Mouse (Mus musculus): ENCODE data around the gene Folr1. TPM values are rescaled to one million over a fixed set of nuclear protein-coding genes. Genes with fewer than 3 reads are reported as not detected.

Folr1 gene
- total RNA-seq, 1 experiment = 536 TPM

- TF ChIP-seq MAFK (IDR thresholded peaks at IDR 0.05; ENCODE audit: insufficient read depth, low read depth, low read length) (no peak), HCFC1 (IDR thresholded peaks at IDR 0.05; ENCODE audit: borderline replicate concordance, insufficient read depth, low read length) (no peak), ZNF384 (IDR thresholded peaks at IDR 0.05; ENCODE audit: low read depth, low read length) (no peak), ZC3H11A (IDR thresholded peaks at IDR 0.05; ENCODE audit: borderline replicate concordance, low read depth, low read length) (no peak)
- in situ Hi-C loops (cut with MboI; ENCODE audit: low sequenced_read_pairs in 2 of 2, unreplicated experiment in 2 of 2) = no loop called here
- Histone ChIP-seq H3K9ac (ENCODE audit: insufficient read depth, low read depth, low read length, poor library complexity, severe bottlenecking) (peak overlapping the region; percentile 1; the same call in 1 of the 2 replicates), H3K27ac (ENCODE audit: insufficient read depth, low read depth, low read length, poor library complexity, severe bottlenecking) (no peak overlapping the region), H3K4me3 (ENCODE audit: insufficient read depth in 1 of 2, low read depth in 1 of 2, low read length in 2 of 2, poor library complexity in 1 of 2, severe bottlenecking in 1 of 2) (no peak overlapping the region), H3K9me3 (ENCODE audit: control insufficient read depth, insufficient read depth, low read depth, low read length) (no peaks in the 10 kb centered on the region), H3K4me1 (ENCODE audit: control insufficient read depth in 2 of 2, insufficient read depth in 2 of 2, low read length in 2 of 2, poor library complexity in 1 of 2) (peaks cover 1 to 24% of the 10 kb centered on the region in 2 experiments; a peak in 3 of 4 replicates), H3K36me3 (ENCODE audit: control insufficient read depth, insufficient read depth, low read length, poor library complexity, severe bottlenecking) (peaks cover 66% of the 10 kb centered on the region)
- no peak for DNase-seq (ENCODE audit: low read depth, low spot score)
Measured at GRCm38 (mm10) chr7:101831437-101831836, 39.2 kb downstream of the Folr1 start.

- no peak for DNase-seq (ENCODE audit: low read depth, low spot score)
- no peak overlapping the region for H3K9ac ChIP-seq (ENCODE audit: insufficient read depth, low read depth, low read length, poor library complexity, severe bottlenecking)
- H3K4me3 ChIP-seq (ENCODE audit: insufficient read depth in 1 of 2, low read depth in 1 of 2, low read length in 2 of 2, poor library complexity in 1 of 2, severe bottlenecking in 1 of 2) = no peak overlapping the region
- TF ChIP-seq ZC3H11A (IDR thresholded peaks at IDR 0.05; ENCODE audit: borderline replicate concordance, low read depth, low read length) (no peak), MAFK (IDR thresholded peaks at IDR 0.05; ENCODE audit: insufficient read depth, low read depth, low read length) (no peak), ZNF384 (IDR thresholded peaks at IDR 0.05; ENCODE audit: low read depth, low read length) (no peak), HCFC1 (IDR thresholded peaks at IDR 0.05; ENCODE audit: borderline replicate concordance, insufficient read depth, low read length) (no peak), CHD2 (IDR thresholded peaks at IDR 0.05; ENCODE audit: low read depth, low read length) (no peak)
- peaks cover 73% of the 10 kb centered on the region for H3K36me3 ChIP-seq (ENCODE audit: control insufficient read depth, insufficient read depth, low read length, poor library complexity, severe bottlenecking)
- peaks cover 1 to 24% of the 10 kb centered on the region in 2 experiments; a peak in 3 of 4 replicates for H3K4me1 ChIP-seq (ENCODE audit: control insufficient read depth in 2 of 2, insufficient read depth in 2 of 2, low read length in 2 of 2, poor library complexity in 1 of 2)
- H3K9me3 ChIP-seq (ENCODE audit: control insufficient read depth, insufficient read depth, low read depth, low read length) = no peaks in the 10 kb centered on the region
- in situ Hi-C loops (cut with MboI; ENCODE audit: low sequenced_read_pairs in 2 of 2, unreplicated experiment in 2 of 2) = no loop called here
- no peak overlapping the region for H3K27ac ChIP-seq (ENCODE audit: insufficient read depth, low read depth, low read length, poor library complexity, severe bottlenecking)
Measured at GRCm38 (mm10) chr7:101830373-101830772, 40.2 kb downstream of the Folr1 start.

- no peak for DNase-seq (ENCODE audit: low read depth, low spot score)
- in situ Hi-C loops (cut with MboI; ENCODE audit: low sequenced_read_pairs in 2 of 2, unreplicated experiment in 2 of 2) = no loop called here
- Histone ChIP-seq H3K27ac (ENCODE audit: insufficient read depth, low read depth, low read length, poor library complexity, severe bottlenecking) (no peak overlapping the region), H3K36me3 (ENCODE audit: control insufficient read depth, insufficient read depth, low read length, poor library complexity, severe bottlenecking) (peaks cover 38% of the 10 kb centered on the region), H3K4me1 (ENCODE audit: control insufficient read depth in 2 of 2, insufficient read depth in 2 of 2, low read length in 2 of 2, poor library complexity in 1 of 2) (peaks cover 3 to 22% of the 10 kb centered on the region in 2 experiments; a peak in 3 of 4 replicates), H3K9ac (ENCODE audit: insufficient read depth, low read depth, low read length, poor library complexity, severe bottlenecking) (no peak overlapping the region; the same call in 1 of the 2 replicates), H3K9me3 (ENCODE audit: control insufficient read depth, insufficient read depth, low read depth, low read length) (no peaks in the 10 kb centered on the region), H3K4me3 (ENCODE audit: insufficient read depth in 1 of 2, low read depth in 1 of 2, low read length in 2 of 2, poor library complexity in 1 of 2, severe bottlenecking in 1 of 2) (peak overlapping the region; percentile 13 to 26; a peak in 2 of 4 replicates)
- TF ChIP-seq HCFC1 (IDR thresholded peaks at IDR 0.05; ENCODE audit: borderline replicate concordance, insufficient read depth, low read length) (no peak), ZNF384 (IDR thresholded peaks at IDR 0.05; ENCODE audit: low read depth, low read length) (no peak), ZC3H11A (IDR thresholded peaks at IDR 0.05; ENCODE audit: borderline replicate concordance, low read depth, low read length) (no peak), MAFK (IDR thresholded peaks at IDR 0.05; ENCODE audit: insufficient read depth, low read depth, low read length) (no peak)
Measured at GRCm38 (mm10) chr7:101823758-101824630, 46.6 kb downstream of the Folr1 start.

GRCm38 (mm10) chr7:101822836-101823757, 47.5 kb downstream of the Folr1 start:
- DNase-seq (ENCODE audit: low read depth, low spot score) = peak; percentile 63
- Histone ChIP-seq H3K4me1 (ENCODE audit: control insufficient read depth in 2 of 2, insufficient read depth in 2 of 2, low read length in 2 of 2, poor library complexity in 1 of 2) (peaks cover 3 to 22% of the 10 kb centered on the region in 2 experiments; a peak in 3 of 4 replicates), H3K27ac (ENCODE audit: insufficient read depth, low read depth, low read length, poor library complexity, severe bottlenecking) (no peak overlapping the region), H3K9me3 (ENCODE audit: control insufficient read depth, insufficient read depth, low read depth, low read length) (no peaks in the 10 kb centered on the region), H3K9ac (ENCODE audit: insufficient read depth, low read depth, low read length, poor library complexity, severe bottlenecking) (peak overlapping the region; percentile 36; the same call in 1 of the 2 replicates), H3K4me3 (ENCODE audit: insufficient read depth in 1 of 2, low read depth in 1 of 2, low read length in 2 of 2, poor library complexity in 1 of 2, severe bottlenecking in 1 of 2) (peak overlapping the region; percentile 13 to 61; a peak in 3 of 4 replicates), H3K36me3 (ENCODE audit: control insufficient read depth, insufficient read depth, low read length, poor library complexity, severe bottlenecking) (peaks cover 29% of the 10 kb centered on the region)
- in situ Hi-C loops (cut with MboI; ENCODE audit: low sequenced_read_pairs in 2 of 2, unreplicated experiment in 2 of 2) = no loop called here
- TF ChIP-seq ZC3H11A (IDR thresholded peaks at IDR 0.05; ENCODE audit: borderline replicate concordance, low read depth, low read length) (no peak), CHD2 (IDR thresholded peaks at IDR 0.05; ENCODE audit: low read depth, low read length) (no peak), MAFK (IDR thresholded peaks at IDR 0.05; ENCODE audit: insufficient read depth, low read depth, low read length) (no peak), HCFC1 (IDR thresholded peaks at IDR 0.05; ENCODE audit: borderline replicate concordance, insufficient read depth, low read length) (no peak), ZNF384 (IDR thresholded peaks at IDR 0.05; ENCODE audit: low read depth, low read length) (no peak)
